Mouse (Mus musculus) inflammation-experienced regulatory T-cells, adult 6 months (primary cell): ENCODE measurements around the gene Rho. TPM values are rescaled to one million over a fixed set of nuclear protein-coding genes. Genes with fewer than 3 reads are reported as not detected.

Experiments
- ATAC-seq: one replicate; pipeline ENCODE4 v1.8.0; 2017
- polyA plus RNA-seq, 3 experiments: library from polyadenylated mRNA; unstranded; fragments of 100-300 nt; shearing (Covaris generic); gene quantifications; one replicate each; pipeline ENCODE4 v1.2.1; 2017

Gene Rho
- polyA plus RNA-seq, 3 experiments from 2014 or later, result 0.43 TPM; not detected in 2

DNA sequence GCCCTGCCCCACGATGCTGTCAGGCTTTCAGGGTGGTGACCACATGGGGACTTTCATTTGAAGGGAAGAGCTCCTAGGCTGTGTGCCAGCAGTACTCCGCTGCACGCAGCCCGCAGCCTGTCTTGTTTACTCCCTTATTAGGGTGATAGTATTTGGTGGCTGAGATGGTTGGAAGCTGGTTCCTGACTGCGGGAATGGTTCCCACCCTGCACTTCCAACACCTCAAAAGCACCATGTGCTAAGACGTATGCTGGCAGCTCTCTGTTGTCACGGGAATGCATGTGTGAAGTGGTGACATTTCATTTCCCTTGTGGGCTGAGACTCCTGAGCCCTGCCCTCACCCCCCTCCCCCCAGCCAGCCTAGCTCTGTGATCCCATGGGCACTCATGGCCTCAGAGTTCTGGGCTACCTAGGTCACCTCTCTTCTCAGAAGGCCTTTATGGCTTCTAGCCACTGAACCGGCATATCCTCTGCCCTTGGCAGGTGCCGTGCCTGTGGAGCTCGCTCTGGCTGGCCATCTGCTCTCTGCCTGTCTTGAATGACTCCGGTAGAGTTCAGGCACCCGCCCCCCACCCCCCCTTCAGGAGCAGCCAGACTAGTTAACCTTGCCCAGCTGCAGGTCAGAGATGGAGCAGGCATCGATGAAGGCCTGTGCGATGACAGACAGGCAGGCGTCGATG, 25.5 kb downstream of the Rho start:
- ATAC-seq, result no peak

DNA sequence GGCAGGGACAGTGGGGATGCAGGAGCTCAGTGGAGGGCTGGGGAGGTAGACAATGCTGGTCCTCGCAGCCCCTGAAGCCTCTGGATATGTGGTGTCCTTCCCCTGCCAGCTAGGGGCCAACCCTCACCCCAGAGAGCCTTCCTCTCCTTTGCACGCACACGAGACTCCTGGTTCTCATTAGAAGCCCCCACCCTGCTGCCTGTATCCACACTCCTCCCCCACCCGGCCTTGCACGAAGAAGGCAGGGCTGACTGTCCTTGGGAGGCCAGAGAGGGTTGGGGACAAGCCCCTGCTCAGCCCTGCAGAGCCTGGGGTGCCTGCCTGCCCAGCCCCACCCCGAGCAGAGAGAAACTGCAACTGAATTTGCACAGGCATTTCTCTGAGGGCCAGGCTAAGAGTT, 26.1 kb downstream of the Rho start:
- no peak for ATAC-seq

DNA sequence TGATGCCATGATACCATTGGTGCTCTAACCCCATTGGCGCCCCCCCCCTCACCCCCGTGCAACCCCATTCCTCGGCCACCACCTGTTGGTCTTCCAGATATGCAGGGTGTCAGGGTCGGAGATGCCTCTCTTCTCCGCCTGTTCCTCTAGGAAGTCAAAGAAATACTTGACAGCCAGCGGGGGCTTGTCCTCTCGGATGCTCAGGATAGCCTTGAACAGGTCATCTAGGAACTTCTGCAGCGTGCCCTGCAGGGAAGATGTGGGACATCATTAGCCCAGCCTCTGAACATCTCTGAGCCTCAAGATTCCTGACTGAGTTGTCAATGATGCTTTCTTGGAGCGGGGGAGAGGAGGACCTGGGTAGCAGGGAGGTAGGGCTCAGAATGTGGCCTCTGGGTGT, 26.9 kb downstream of the Rho start:
- ATAC-seq, result no peak

DNA sequence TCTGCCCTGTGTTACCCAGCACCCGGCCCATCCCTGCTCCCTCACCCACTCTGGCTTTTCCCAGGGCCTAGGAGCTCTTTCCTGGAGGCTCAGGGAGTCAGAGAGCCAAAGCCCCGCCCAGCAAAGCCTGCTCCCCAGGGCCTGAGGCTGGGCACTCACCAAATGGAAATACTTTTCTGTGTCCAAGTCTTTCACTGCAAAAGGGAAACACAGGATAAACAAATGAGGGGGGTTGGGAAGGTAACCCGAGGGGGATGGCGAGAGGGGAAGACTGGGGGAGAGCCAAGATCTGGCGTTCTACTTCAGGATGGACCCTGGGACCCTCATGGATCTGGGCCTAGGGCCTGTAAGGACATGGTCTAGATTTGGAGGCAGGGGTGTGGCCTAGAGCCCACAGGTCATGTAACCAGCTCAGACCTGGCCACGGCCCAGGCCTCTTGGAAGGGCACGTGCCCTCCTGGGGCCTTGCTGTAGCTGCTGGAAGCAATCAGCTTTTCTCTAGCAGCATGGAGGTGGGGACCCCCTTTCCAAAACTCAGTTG, 27.7 kb downstream of the Rho start:
- no peak for ATAC-seq

DNA sequence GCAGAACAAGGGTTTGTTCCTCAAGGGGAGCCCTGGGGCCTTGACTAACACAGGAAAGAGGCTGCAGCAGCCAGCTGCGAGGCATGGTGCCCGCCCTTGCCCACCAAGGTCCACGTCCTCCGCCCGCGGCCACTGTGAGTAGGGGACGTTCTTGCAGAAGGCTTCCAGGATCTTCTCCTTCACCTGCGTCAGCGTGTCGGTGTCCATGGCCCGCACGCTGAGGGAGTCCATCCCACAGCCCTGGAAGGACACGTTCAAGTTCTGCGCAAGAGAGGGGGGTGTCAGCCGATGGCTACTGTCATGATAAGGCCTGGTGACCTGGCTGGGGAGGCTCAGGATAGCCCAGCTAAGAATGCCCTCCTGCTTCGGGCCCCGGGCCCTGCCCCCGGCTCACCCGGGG, 28.8 kb downstream of the Rho start:
- no peak for ATAC-seq

DNA sequence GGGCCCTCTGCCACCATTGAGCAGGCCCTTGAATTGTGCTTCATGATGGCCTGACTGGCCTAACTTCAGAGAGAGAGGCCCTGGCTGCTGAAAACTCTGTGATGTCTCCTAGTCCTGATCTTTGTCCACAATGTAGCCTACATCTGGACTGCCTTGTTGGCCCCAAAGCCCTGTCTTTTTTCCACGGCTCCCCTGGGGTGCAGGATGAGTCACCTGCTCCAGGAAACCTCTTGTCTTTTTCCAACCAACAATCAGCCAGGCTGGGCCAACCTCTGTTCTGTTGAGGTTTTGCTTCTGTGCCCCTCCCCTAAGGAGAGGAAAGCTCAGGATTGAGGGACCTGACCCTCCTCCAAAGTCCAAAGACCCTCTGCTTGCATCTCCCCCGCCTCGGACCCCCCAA, 30.2 kb downstream of the Rho start:
- ATAC-seq, result no peak

DNA sequence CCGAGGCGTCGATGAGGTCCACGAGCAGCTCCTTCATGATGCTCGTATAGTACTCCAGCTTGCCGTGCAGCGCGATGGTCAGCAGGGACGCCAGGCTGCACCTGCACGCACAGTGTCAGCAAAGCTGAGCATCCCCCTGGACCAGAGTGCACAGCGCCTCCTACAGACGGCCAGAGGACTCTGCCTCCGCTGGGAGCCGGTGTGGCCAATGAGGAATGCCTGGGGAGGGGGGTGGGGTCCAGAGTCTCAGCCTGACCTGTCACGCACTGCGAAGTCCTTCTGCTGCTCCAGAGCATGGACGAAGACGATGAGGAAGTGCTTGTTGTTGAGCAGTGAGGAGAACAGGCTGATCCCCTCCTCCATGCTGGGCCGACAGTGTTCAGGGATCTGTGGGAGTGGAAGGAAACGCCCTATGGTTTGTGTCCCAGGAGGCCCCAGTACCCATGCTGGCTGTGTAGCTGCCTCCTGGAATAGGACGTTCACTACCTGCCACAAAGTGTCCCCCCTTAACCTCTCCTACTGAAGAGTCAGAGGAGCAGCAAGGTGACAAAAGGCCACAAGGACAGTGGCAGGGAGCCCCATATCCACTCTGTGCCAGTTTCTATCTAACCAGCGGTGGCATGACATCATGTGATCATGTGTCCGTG, 31.0 kb downstream of the Rho start:
- no peak for ATAC-seq

DNA sequence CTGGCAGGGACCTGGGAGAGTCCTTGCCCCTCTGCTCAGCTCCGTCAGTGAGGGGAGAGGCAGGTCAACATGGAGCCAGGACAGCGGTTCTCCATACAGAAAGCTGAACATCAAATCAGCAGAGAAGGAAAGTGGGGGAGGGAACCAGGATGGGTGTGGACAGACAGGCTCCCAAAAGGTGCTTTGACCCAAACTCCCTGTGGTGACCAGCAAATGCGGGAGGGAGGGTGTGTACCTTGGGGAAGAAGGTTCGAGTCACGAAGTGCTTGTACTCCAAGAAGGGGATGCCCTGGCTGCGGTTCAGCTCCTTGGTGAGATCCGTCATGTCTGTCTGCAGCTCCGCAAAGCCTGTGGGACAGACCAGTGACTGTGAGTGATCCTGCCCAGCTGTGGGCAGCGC, 32.1 kb downstream of the Rho start:
- no peak for ATAC-seq

DNA sequence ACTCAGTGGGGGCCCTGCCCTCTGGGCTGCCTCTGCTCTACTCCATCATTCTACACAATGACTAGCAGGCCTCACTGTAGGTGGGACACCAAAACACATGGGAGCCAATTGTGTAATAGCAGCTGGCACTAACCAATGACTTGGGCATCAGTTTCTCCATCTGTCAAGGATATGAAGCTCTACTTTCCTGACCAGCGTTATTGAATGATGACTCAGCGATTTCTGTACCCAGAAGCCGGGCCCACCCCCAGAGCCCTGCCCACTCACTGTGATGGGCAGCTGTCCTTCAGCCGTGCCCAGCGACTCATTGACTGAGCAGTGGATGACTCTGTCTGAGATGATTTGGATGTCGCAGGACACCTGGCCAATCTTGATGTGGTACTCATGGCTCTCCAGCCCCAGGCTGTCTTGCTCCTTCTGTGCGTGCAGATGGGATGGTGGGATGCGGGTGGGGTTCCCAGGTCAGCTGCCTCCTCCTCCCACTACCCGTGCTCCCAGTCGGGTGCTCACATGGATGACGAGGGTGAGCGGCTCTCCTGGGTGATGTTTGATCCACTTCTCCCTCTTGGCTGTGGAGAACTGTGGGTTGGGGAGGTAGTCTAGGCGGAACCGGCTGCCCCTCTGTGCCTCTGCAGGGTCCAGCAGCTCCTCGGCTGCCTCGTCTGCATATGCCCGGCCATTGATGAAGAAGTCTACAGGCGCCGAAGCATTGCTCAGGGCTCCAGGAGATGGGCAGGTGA, 34.8 kb downstream of the Rho start:
- ATAC-seq, result no peak

DNA sequence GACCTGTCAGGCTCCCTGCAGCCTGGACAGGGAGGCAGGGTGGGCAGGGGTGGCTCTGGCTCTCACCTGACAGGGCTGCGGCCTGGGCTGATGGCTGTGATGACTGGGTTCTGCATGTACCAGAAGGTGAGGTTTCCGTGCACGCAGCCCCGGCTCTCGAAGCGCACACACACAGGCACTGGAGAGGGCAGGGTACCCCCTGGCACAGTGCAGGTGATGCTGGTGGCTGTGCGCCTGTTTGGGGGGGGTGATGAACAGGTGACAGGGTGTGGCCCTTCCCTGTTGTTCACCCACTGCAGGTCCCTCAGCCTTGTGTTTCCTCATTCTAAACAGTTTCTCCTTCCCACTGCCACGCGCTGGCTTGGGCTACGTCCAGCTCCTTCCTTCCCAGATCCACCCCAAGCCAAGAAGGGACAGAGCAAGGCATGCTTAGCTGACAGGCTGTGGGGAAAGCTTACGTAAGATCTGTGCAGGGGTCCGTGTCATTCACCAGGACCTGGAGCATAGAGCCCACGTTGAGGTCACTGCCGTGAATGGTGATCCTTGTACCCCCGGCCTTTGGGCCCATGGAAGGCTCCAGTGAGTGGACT, 35.8 kb downstream of the Rho start:
- no peak for ATAC-seq

DNA sequence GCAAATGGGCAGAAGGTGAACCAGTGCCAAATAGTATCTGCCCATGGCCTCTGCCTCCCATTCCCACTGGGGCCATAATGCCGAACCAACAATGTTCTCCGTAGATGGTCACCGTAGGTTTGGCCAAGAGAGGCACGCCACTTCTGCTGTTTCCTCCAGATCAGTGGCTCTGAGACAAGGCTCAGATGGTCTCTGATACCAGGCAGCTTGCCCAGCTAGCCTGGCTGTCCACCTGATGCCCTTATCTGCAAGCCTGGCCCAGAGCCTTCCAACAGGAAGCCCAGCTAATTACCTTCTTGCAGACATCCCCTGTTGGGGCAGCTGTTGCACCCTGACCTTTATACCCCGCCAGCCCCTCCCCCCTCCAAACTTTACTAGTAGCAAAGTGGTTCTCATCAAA, 36.5 kb downstream of the Rho start:
- no peak for ATAC-seq

DNA sequence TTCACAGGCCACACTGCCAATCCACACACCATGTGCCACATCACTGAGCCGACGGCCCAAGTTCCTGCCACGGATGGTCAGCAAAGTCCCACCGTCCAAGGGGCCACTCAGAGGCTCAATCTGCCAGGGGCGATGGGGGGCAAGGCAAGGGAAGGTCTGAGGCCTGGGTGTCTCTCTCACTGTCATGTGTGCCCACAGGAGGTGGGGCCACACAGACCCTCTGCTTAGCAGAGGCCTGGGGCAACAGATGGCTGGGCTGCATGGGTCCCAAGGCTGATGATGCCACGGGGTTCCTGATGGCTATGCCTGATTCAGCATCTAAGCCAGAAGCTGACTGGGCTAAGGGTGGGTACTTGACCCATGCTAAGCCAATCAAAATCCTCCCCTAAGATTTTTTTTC, 37.2 kb downstream of the Rho start:
- no peak for ATAC-seq

DNA sequence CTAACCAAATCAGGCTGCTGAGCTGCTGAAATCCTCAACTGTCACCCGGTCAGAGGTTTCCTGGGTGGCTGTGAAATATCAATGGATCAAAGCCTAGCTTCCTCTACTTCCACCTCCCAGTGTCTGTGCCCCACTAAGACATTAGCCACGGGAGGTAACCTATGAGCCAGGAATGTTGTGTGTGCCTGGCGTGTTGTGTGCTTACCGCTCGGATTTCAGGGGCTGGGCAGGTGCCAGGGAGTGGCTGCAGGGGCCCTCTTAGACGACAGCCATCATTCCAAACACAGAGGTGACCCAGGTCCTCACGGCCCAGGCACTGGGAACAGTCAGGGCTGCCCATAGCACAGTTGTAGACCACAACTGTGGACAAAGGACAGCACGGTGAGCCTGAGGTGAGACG, 37.6 kb downstream of the Rho start:
- no peak for ATAC-seq

DNA sequence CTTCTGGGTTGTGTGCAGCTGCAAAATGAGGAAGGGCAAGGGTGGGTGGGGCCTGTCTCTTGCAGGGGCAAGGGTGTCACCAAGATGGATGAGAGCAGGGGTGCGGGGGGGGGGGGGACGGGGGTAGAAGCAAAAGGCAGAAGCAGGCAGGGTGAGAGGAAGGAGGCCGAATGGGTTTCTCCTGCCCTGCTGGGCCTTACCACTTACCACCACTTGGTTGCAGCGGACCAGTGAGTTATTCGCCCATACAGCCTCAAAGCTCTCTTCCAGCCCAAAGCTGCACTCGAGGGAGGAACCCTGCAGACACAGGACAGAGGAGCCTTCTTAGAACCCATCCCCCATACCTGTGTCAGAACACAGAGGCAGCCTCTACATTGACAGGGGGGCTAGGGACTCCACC, 38.4 kb downstream of the Rho start:
- ATAC-seq, result no peak

DNA sequence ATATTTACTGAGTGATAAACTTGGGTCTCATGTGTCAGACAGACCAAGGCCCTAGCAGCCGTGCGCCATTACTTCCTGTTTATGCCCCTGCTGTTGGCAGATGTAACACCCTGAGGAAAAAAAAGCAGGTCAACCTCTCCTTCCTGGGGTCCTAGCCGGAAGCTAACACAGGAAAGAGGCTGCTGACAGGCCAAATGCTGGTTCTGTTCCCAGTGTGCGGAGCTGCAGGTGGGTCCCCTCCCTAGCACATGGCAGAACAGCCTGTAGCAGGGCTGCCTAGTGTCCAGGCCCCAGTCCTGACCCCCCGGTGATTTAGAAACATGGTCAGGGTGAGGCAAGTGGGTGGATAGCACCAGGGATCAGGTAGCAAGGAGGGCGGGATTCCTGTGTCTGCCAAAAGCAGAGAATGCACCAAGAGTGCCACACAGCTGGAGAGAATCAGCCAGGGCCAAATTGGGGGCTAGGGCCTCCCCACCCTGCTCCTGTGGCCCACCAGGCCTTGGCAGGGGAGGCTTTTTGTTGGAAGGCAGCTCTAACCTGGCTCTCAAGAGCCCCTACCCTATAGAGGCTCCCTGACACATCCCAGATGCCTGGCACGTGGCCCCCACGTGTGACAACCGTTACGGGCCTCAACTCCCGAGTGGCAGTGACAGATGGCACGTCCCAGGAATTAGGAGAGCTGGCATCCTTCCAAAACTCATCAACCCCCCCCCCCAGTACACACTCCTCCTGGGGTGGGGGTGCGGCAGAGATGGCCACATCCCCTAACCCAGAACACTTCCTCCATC, 39.9 kb downstream of the Rho start:
- ATAC-seq, result no peak

DNA sequence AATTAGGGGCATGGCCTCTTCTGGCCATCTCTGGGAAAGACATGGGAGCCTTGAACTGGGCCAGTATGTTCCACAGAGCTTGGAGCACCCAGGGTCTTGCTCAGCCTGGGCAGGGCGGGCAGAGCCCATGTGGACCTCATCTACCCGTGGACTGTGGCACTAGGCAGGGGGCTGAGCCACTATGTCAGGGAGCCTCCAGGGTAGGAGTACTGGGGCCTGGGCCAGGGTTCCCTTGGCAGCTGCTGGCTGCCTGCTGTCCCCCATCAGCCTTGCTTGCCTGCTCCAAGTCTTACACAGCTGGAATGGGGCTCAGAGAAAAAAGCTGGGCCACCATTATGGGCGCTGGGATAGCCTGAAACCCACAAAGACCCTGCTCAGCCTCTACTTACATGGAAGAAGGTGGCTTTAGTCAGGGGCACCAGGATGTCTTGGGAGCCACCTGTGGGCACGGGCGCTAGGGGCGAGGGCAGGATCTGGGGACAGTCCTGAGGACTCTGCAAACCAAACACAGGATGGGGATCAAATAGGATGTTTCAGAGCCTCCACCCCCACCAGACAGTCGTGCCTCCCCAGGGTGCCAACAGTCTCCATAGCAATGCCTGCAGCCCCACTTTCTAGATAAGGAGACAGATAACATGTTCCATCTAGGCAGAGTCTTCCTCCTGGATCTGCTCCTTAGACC, 40.7 kb downstream of the Rho start:
- no peak for ATAC-seq

DNA sequence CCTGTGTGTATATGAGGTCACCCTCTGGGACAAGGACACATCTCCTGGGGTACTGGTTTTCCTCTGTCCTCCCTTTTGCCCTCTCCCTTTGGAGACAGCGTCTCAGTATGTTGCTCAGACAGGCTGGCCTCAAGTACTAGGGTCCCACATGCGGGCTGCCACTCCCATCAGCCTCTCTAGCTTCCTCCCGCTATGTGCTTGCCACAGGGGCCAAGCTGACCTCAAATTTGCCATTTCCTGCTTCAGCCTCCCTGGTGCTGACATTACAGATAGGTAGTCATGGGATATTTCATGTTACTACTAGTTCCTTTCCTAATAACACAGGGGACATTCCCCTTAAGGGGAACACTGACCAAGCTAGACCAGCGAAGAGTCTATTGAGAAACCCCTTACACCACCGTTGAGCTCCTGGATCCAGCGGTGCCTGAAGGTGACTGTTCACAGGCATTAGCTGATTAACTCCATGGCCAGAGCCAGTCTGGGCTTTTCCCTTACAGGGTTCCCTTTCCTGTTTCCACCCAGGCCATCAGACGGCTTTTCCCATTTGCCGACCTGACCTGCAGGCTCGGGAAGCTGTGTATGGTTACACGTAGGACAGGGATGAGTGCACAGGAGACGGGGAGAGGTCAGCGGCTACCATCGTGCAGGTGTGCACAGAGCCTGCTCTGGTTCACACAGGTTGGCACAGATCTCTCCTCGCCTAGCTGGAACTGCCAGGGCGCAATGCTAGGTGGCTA, 41.8 kb downstream of the Rho start:
- ATAC-seq, result no peak

DNA sequence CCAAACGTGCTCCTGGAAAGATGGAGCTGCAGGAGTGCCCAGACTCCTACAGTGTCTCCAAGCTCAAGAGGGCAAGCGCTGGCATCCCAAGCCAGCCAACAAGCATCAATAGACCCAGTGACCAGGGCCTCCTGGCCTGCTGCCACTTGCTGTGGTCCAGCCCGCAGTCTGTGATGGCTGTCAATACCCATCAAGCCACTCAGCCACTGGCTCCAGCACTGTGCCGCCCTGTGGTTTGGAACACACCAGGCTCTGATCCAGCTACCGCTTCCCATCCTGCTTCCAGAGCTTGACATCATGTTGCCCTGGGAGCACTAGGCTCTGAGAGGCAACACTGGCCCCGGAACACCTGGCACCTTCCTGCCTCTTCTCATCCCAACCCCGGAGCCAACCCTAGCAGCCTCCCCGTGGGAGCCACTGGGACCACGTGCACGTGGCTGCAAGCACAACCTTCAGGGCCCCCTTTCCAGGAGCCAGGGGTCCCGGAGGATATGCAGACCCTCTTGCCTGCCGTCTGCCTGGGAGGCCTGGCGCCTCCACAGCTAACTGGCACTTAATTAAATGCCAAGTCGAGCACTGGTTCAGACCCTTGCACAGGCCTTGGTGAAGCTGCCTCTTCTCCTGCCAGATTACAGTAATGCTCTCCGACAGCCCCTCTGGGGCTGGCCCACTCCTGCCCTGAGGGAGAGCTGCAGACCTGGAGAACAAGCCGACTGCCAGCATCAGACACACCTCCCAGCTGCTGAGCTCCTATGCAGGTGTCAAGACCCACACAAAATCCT, 42.5 kb downstream of the Rho start:
- ATAC-seq, result no peak

DNA sequence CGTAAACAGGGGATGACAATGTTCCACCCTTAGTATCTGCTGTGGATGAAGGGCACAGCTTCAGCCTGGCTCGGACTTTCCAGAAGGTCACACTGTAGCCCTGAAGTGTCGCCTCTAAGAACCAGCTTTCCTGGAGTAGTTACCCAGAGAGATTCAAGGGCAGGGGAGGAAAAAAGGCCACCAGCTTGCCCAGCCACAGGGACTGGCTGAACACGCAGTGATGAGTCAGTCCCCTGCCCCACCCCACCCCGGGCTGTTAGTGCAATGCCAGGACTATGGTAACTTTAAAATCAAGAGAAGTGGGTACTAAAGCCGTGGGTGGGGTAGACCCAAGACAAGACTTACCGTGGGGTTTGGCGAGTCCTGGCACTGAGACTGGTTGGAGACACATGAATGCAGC, 44.1 kb downstream of the Rho start:
- no peak for ATAC-seq

DNA sequence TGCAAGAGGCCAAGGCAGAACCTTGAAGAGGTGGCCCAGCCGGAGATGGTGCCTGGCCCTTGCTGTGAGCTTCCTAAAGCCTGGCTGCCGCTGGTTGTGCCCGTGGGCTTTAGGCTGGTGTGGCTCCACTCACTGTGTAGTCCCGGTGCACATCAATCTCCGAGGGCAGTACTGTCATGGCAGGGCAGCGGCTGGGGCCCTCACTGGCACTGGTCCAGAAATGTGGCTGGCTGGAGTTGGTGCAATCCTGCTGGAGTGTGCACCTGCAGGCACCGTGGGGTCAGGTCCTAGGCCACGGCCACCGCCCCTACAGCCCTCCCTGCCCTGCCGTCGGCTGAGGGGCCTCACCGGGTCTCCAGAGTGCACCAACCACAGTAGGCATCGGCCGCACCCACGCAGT, 46.3 kb downstream of the Rho start:
- ATAC-seq, result no peak
